Mouse (Mus musculus) erythroblast, embryonic 14.5 days (primary cell): ENCODE measurements around the gene Ccm2.

Experiments
- GATA1 ChIP-seq: IDR thresholded peaks from 2 replicates; pipeline ENCODE4 v1.6.1; 2012; ENCODE audit warnings: low read length, inconsistent platforms, mixed read lengths
- TAL1 ChIP-seq: IDR thresholded peaks from 3 replicates; pipeline ENCODE4 v1.6.1; 2012; ENCODE audit warnings: low read length, inconsistent platforms, mixed read lengths

- TF ChIP-seq GATA1 (no peak), TAL1 (no peak)
These were observed 11.5 kb downstream of the Ccm2 start for GRCm38 (mm10) chr11:6558234-6558633.
